Mouse (Mus musculus) liver, embryonic 14.5 days (tissue): ENCODE measurements around the gene Bcl2l13.

ENCODE experiments used
- CTCF ChIP-seq: IDR thresholded peaks from 2 replicates; pipeline ENCODE4 v1.5.1; 2016; ENCODE audit warnings: antibody characterized with exemption, low read depth, control low read depth
- EP300 ChIP-seq: IDR thresholded peaks from 2 replicates; pipeline ENCODE4 v1.6.1; 2016; ENCODE audit warnings: antibody characterized with exemption, low read depth

- TF ChIP-seq EP300 (no peak), CTCF (no peak)
Measured at GRCm38 (mm10) chr6:120926880-120927279, 90.9 kb downstream of the Bcl2l13 start.
